Mouse (Mus musculus) kidney, embryonic 15.5 days (tissue): ENCODE data around the gene Brap. TPM values are rescaled to one million over a fixed set of nuclear protein-coding genes. Genes with fewer than 3 reads are reported as not detected.
A peak's percentile ranks its signal among the peaks of the same experiment; 100 is the strongest.

Source experiments
- ATAC-seq: fragments of 200-750 bp; cut with Nextera tagmentation; replicated peaks from 2 replicates; pipeline ENCODE4 v1.8.0; 2017; ENCODE audit warnings: moderate TSS enrichment; ENCODE audit not compliant: low FRiP score
- H3K27ac ChIP-seq: fragments of 300-500 bp; sonication (generic); 2 replicates; pipeline ENCODE4 v1.5.1; 2015; ENCODE audit warnings: mild to moderate bottlenecking, inconsistent platforms
- H3K27me3 ChIP-seq: fragments of 300-500 bp; sonication (generic); 2 replicates; pipeline ENCODE4 v1.6.1; 2015; ENCODE audit warnings: inconsistent platforms
- H3K36me3 ChIP-seq: fragments of 300-500 bp; sonication (generic); 2 replicates; pipeline ENCODE4 v1.6.1; 2015; ENCODE audit warnings: inconsistent platforms
- H3K4me1 ChIP-seq: fragments of 300-500 bp; sonication (generic); 2 replicates; pipeline ENCODE4 v1.6.1; 2015; ENCODE audit warnings: inconsistent platforms
- H3K4me2 ChIP-seq: fragments of 300-500 bp; sonication (generic); 2 replicates; pipeline ENCODE4 v1.6.1; 2015; ENCODE audit warnings: moderate library complexity, mild to moderate bottlenecking, inconsistent platforms
- H3K4me3 ChIP-seq: fragments of 300-500 bp; sonication (generic); replicated peaks from 2 replicates; pipeline ENCODE4 v1.5.1; 2015; ENCODE audit warnings: mild to moderate bottlenecking, inconsistent platforms
- H3K9ac ChIP-seq: fragments of 300-500 bp; sonication (generic); 2 replicates; pipeline ENCODE4 v1.6.1; 2015; ENCODE audit warnings: mild to moderate bottlenecking, inconsistent platforms
- H3K9me3 ChIP-seq: fragments of 300-500 bp; sonication (generic); replicated peaks from 2 replicates; pipeline ENCODE4 v1.6.1; 2016; ENCODE audit warnings: inconsistent platforms
- WGBS: fragments of 180-500 bp; shearing (Covaris S2); methylation state at CpG from one replicate; pipeline ENCODE4 v1.1.7; 2015; ENCODE audit warnings: mixed read lengths; 5-methylcytosine and 5-hydroxymethylcytosine counted together
- polyA plus RNA-seq: library from polyadenylated mRNA; unstranded; fragments of >200 nt; fragmentation: Nextera tagmentation; extraction: Ambion mirVana; gene quantifications from 2 replicates; pipeline ENCODE4 v1.2.1, GENCODE M21; 2015

The Brap gene
- polyA plus RNA-seq, 1 experiment from 2014 or later, result 35.0 TPM

DNA sequence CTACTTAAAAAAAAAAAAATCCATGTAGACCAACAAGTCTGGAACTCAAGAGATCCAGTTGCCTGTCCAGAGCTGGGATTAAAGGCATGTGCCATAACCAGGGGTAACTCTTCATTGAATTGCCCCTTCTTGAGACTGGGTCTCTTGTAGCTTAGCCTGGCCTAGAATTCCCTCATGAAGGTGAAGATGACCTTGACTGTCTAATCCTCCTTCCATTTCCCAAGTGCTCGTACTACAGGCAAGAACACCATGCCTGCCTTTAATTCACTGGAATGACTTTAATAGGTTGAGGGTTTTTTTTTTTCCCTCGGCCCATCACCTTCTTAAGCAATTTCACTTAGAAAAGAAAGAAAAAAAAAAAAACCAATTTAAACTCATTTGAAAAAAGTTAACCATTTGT, 50.0 kb downstream of the Brap start:
- Histone ChIP-seq H3K4me3 (peak overlapping the region; percentile 99), H3K27me3 (no peaks in the 10 kb centered on the region), H3K36me3 (no peaks in the 10 kb centered on the region), H3K9me3 (no peaks in the 10 kb centered on the region), H3K9ac (no peak overlapping the region), H3K27ac (peak overlapping the region; percentile 97), H3K4me2 (peak overlapping the region; percentile 79), H3K4me1 (peaks cover 24% of the 10 kb centered on the region)
- WGBS, result 41% methylated on average over 2 of the region's 2 CpGs
- ATAC-seq, result no peak

DNA sequence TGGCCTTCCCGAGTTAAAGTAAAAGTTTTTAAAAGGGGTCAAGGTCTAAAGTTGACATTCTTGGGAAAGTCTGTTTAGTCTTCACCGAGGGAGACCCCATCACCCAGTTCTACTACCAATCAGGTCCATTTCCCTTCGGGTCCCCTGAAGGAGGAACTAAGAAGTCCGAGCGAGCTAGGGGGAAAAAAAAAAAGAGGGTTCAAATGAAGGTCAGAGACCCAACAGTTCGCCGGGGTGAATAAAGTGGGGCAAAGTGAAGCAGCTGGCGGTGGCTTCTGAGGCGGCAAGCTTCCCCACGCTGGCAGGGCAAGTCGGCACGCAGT, 50.4 kb downstream of the Brap start:
- peak overlapping the region; percentile 98 for H3K9ac ChIP-seq
- no peaks in the 10 kb centered on the region for H3K27me3 ChIP-seq
- H3K27ac ChIP-seq, result peak overlapping the region; percentile 97
- H3K4me2 ChIP-seq, result peak overlapping the region; percentile 79
- H3K4me3 ChIP-seq, result peak overlapping the region; percentile 99
- no peaks in the 10 kb centered on the region for H3K36me3 ChIP-seq
- no peak for ATAC-seq
- WGBS, result 0% methylated on average over 12 of the region's 12 CpGs
- H3K4me1 ChIP-seq, result peaks cover 28% of the 10 kb centered on the region
- no peaks in the 10 kb centered on the region for H3K9me3 ChIP-seq

DNA sequence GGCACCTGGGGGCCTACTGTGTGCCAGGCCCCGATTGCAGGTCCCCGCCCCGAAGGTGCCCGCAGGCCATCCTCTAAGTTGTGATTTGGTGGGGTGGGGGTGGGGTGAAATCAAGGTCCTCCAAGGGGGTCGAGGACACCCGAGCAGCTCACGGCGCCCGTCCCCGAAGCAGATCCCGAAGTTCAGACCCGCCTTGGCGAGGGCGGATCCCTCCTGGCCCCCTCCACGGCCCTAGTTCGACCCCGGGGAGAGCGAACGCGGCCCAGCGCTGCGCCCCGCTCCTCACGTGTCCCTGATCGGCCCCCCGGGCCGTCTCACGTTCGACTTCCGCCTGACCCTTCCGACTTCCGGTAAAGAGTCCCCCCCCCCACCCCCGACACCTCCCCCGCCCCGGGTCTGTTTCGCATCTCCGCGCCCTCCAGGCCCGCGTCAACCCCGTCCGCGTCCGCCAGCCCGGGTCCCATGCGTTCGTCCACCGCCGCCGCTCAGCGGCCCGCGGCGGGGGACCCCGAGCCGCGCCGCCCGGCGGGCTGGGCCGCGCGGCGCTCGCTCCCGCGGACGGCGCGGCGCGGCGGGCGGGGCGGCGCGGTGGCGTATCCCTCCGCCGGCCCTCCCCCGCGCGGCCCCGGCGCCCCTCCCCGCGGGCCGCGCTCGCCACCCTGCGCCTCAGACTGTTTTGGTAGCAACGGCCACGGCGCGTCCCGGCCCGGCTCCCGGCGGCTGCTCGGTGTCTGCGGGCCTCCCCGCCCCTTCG, 51.0 kb downstream of the Brap start, which contains the start of gene Atxn2:
Gene Atxn2, plus strand, starts transcription at position 164 of the 754 bp plus-strand sequence.
- peak within 1 kb of the TSS; percentile 79 for H3K4me2 ChIP-seq
- H3K9ac ChIP-seq, result peak within 1 kb of the TSS; percentile 98
- no peaks in the 10 kb centered on the region for H3K36me3 ChIP-seq
- H3K27ac ChIP-seq, result peak within 1 kb of the TSS; percentile 97
- WGBS, result 1% methylated on average over 82 of the region's 103 CpGs
- no peaks in the 10 kb centered on the region for H3K9me3 ChIP-seq
- H3K4me1 ChIP-seq, result peaks cover 33% of the 10 kb centered on the region
- peak within 1 kb of the TSS; percentile 99 for H3K4me3 ChIP-seq
- H3K27me3 ChIP-seq, result no peaks in the 10 kb centered on the region
- ATAC-seq, result peak; percentile 88

DNA sequence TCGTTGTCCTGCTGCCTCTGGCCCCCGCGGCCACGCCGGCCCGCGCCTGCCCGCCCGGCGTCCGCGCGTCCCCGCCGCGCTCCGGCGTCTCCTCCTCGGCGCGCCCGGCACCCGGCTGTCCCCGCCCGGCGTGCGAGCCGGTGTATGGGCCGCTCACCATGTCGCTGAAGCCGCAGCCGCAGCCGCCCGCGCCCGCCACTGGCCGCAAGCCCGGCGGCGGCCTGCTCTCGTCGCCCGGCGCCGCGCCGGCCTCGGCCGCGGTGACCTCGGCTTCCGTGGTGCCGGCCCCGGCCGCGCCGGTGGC, 51.5 kb downstream of the Brap start:
- peak; percentile 54 for ATAC-seq
- H3K4me3 ChIP-seq, result peak overlapping the region; percentile 99
- H3K36me3 ChIP-seq, result no peaks in the 10 kb centered on the region
- peak overlapping the region; percentile 98 for H3K9ac ChIP-seq
- WGBS, result under 1% methylated on average over 57 of the region's 57 CpGs
- no peaks in the 10 kb centered on the region for H3K27me3 ChIP-seq
- H3K4me1 ChIP-seq, result peaks cover 36% of the 10 kb centered on the region
- peak overlapping the region; percentile 97 for H3K27ac ChIP-seq
- H3K9me3 ChIP-seq, result no peaks in the 10 kb centered on the region
- H3K4me2 ChIP-seq, result peak overlapping the region; percentile 79

DNA sequence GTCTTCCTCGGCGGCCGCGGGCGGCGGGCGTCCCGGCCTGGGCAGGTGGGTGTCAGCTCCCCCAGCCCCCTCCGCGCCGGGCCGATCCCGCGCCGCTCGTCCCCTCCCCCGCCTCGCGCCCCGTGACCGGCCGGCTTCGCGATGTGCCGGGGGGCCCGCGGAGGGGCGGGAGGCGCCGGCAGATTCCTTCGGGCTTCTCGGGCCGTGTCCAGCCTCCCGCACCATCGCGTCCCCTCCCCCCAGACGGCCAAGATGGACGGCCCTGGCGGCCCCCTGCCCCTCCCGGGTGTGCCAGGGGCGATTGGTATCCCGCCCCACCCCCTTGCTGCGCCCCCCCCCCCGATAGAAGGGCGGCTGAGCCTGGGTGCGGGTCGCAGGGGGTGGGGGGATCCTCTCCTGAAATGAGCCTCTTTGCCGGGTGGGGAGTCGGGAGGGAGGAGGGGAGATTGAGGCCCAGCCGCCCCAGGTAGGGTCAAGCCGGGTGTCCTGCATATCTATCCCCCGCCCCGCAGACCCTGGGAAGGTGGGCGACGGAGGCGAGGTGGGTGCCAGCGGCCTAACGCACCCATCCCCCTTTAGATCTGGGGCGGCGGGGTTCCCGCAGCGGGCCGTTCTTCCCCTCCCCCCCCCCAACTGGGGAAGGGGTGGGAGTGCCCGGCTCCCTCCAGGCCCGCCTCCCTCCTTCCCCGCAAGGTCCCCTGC, 52.0 kb downstream of the Brap start:
- peaks cover 3% of the 10 kb centered on the region; the same call in 1 of the 2 replicates for H3K36me3 ChIP-seq
- H3K4me2 ChIP-seq, result peak overlapping the region; percentile 79
- peak overlapping the region; percentile 99 for H3K4me3 ChIP-seq
- H3K27ac ChIP-seq, result peak overlapping the region; percentile 97
- no peaks in the 10 kb centered on the region for H3K27me3 ChIP-seq
- H3K9me3 ChIP-seq, result no peaks in the 10 kb centered on the region
- ATAC-seq, result peak; percentile 35
- H3K9ac ChIP-seq, result peak overlapping the region; percentile 98
- under 1% methylated on average over 59 of the region's 66 CpGs for WGBS
- peaks cover 36% of the 10 kb centered on the region for H3K4me1 ChIP-seq

DNA sequence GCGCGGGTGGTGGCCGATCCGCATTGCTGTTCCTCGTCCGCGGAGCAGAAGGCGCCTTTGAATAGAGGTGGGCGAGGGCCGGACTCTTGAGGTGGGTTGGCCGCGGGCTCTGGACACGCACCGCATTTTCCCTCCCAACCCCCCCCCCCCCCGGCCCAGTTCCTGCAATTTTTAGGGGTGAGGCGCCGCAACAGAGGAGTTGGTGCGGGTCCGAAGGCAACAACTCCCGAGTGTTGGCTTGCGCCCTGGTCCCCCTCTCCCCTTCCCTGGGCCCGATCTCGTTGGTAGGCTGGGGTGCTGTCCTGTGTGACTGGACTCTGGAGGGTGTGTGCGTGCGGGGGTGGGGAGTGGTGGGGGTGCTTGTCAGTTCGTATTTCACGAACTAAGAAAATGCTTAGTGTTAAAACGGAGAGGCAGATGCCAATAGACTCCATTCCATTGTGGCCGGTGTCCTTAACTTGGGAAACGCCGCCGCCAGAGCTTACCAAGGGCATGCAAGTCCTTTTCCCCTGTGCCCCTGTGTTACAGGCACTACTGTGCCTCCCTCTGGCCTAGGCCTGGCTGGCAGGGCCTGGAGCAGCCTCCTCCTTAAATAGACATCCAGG, 52.7 kb downstream of the Brap start:
- peaks cover 8% of the 10 kb centered on the region; the same call in 1 of the 2 replicates for H3K36me3 ChIP-seq
- H3K4me2 ChIP-seq, result peak overlapping the region; percentile 79
- peak overlapping the region; percentile 98 for H3K9ac ChIP-seq
- under 1% methylated on average over 15 of the region's 32 CpGs for WGBS
- no peaks in the 10 kb centered on the region for H3K27me3 ChIP-seq
- H3K4me3 ChIP-seq, result peak overlapping the region; percentile 99
- no peaks in the 10 kb centered on the region for H3K9me3 ChIP-seq
- H3K4me1 ChIP-seq, result peaks cover 36% of the 10 kb centered on the region
- 0 out of 2 replicates have a peak, but pooled peaks have one; percentile 27 for ATAC-seq
- peak overlapping the region; percentile 97 for H3K27ac ChIP-seq

DNA sequence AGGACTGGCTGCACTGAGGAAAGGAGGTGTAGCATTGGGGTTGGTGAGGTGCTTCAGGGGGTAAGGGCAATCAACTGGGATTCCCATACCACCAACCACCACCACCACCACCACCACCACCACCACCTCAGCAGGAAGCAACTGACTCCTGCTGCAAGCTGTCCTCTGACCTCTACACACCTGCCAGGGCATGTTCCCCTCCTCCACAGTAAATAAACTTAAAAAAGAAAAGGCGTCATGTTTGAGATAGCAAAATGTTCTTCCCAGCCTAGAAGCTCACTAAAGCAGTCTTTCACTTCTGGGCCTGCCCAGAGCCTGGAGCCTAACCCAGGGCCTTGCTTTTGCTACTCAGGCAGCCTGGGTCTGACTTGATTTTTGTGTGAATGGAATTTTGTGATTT, 54.0 kb downstream of the Brap start:
- no peak overlapping the region for H3K27ac ChIP-seq
- no peak overlapping the region for H3K9ac ChIP-seq
- 81% methylated on average over 1 of the region's 1 CpGs for WGBS
- ATAC-seq, result no peak
- H3K4me1 ChIP-seq, result peaks cover 40% of the 10 kb centered on the region
- H3K27me3 ChIP-seq, result no peaks in the 10 kb centered on the region
- peak overlapping the region; percentile 99 for H3K4me3 ChIP-seq
- H3K9me3 ChIP-seq, result no peaks in the 10 kb centered on the region
- peak overlapping the region; percentile 79 for H3K4me2 ChIP-seq
- H3K36me3 ChIP-seq, result peaks cover 8% of the 10 kb centered on the region; the same call in 1 of the 2 replicates

DNA sequence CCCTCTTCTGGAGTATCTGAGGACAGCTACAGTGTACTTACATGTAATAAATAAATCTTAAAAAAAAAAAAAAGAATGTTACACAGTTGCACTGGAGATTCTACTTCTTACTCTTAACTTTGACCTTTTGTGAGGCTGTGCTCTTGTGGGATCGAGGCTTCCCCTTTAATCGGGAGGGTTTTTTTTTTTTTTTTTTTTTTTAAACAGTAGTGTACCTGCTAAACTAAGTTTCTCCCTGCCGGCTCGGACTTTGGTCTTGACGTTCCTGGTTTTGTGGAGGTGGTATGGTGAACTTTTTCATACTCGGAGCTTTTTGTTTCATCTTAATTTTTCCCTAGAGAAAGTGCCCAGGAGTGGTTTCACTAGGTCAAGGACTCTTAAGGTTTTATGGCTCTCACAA, 54.6 kb downstream of the Brap start:
- H3K27ac ChIP-seq, result no peak overlapping the region
- H3K4me1 ChIP-seq, result peaks cover 43% of the 10 kb centered on the region
- H3K4me2 ChIP-seq, result no peak overlapping the region
- H3K9ac ChIP-seq, result no peak overlapping the region
- H3K9me3 ChIP-seq, result no peaks in the 10 kb centered on the region
- H3K27me3 ChIP-seq, result no peaks in the 10 kb centered on the region
- H3K4me3 ChIP-seq, result no peak overlapping the region
- peaks cover 8% of the 10 kb centered on the region; the same call in 1 of the 2 replicates for H3K36me3 ChIP-seq
- ATAC-seq, result no peak
- 73% methylated on average over 6 of the region's 6 CpGs for WGBS

DNA sequence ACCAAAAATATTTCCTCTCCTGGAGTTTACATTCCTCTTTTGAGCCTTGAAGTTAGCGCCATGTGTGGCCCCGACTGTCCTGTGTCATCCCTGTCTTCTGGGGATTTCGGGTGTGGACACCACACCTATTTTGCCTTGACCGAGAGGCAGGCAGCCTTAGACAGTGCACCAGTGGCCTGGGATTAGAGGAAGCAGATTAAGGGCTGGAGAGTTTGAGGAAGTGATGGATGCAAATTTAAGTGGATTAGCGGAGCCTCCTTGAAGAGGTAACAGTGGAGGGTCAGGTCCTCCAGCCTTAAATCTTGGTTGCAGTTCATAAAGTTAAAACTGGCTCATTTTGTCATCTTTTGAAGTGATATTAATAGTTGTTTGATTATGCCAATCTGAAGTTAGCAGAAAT, 58.1 kb downstream of the Brap start:
- ATAC-seq, result no peak
- peaks cover 49% of the 10 kb centered on the region for H3K4me1 ChIP-seq
- no peaks in the 10 kb centered on the region for H3K9me3 ChIP-seq
- no peaks in the 10 kb centered on the region for H3K27me3 ChIP-seq
- no peak overlapping the region for H3K27ac ChIP-seq
- H3K36me3 ChIP-seq, result peaks cover 8% of the 10 kb centered on the region; the same call in 1 of the 2 replicates
- WGBS, result 87% methylated on average over 5 of the region's 5 CpGs
- H3K4me2 ChIP-seq, result no peak overlapping the region
- no peak overlapping the region for H3K4me3 ChIP-seq
- H3K9ac ChIP-seq, result no peak overlapping the region

DNA sequence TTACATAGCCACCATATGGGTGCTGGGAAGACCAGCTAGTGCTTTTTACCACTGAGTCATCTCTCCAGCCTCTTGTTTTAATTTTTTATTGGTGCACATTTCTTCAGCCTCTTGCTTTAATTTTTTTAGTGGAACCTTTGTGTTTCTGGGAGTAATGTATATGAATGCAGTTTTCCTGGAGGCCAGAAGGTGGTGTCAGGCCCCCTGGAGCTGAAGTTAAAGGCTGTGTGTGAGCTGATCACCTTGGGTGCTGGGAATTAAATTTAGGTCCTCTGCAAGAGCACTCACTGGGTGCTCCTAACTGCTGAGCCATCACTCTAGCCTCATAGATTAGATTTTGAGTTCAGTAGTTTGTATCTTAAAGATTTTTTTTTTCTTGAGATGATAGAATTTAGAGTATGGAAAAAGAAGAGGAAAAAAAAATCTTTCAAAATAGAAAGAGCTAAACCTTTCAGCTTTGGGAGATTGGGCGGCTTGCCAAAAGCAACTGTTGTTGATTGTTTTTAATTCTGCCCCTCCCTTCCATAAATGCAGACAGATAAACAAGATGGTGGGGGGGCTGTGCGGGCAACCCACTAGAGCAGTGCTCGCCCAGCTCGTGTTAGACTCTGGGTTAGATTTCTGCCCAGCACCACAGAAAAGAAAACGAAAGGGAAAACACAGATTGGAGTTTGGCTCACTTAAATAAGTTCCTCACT, 60.7 kb downstream of the Brap start:
- peaks cover 8% of the 10 kb centered on the region; the same call in 1 of the 2 replicates for H3K36me3 ChIP-seq
- no peak overlapping the region for H3K4me2 ChIP-seq
- 78% methylated on average over 5 of the region's 5 CpGs for WGBS
- no peak overlapping the region for H3K9ac ChIP-seq
- no peaks in the 10 kb centered on the region for H3K27me3 ChIP-seq
- ATAC-seq, result no peak
- no peak overlapping the region for H3K4me3 ChIP-seq
- peaks cover 30% of the 10 kb centered on the region for H3K4me1 ChIP-seq
- no peaks in the 10 kb centered on the region for H3K9me3 ChIP-seq
- no peak overlapping the region for H3K27ac ChIP-seq

DNA sequence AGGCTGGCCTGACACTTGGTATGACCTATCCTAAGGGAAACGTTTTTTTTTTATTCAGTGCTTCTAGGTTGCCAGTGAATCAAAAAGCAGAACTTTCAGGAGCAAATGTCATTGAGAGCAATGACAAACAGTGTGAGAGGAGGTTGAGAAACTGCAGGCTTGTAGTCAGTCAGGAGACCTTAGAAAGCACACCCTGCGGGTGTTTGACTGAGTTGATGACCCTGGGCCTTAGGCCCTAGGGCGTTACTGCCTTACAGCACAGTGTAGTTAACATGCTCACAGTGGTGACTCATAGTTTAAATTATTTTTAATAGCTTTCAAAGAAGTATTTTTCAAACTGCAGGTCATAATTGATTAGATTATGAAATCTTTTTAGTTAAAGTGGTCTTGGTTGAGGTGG, 61.5 kb downstream of the Brap start:
- H3K4me3 ChIP-seq, result no peak overlapping the region
- no peak for ATAC-seq
- H3K4me1 ChIP-seq, result peaks cover 23% of the 10 kb centered on the region
- H3K36me3 ChIP-seq, result peaks cover 8% of the 10 kb centered on the region; the same call in 1 of the 2 replicates
- 54% methylated on average over 3 of the region's 3 CpGs for WGBS
- no peak overlapping the region for H3K9ac ChIP-seq
- no peak overlapping the region for H3K27ac ChIP-seq
- no peak overlapping the region for H3K4me2 ChIP-seq
- H3K27me3 ChIP-seq, result no peaks in the 10 kb centered on the region
- H3K9me3 ChIP-seq, result no peaks in the 10 kb centered on the region

GRCm38 (mm10) chr5:121724678-121725077, 64.3 kb downstream of the Brap start:
- Histone ChIP-seq H3K9me3 (no peaks in the 10 kb centered on the region), H3K27ac (no peak overlapping the region), H3K4me1 (peaks cover 16% of the 10 kb centered on the region), H3K4me2 (no peak overlapping the region), H3K9ac (no peak overlapping the region), H3K4me3 (no peak overlapping the region), H3K27me3 (no peaks in the 10 kb centered on the region), H3K36me3 (peaks cover 16% of the 10 kb centered on the region)
- 81% methylated on average over 1 of the region's 1 CpGs for WGBS
- ATAC-seq, result no peak
